Mouse (Mus musculus) thymus, postnatal 25 days (tissue): ENCODE data around the gene Mpnd.

Experiments used
- DNase-seq: peaks from one replicate; pipeline ENCODE4 v3.0.0; 2022

Mpnd gene

DNA sequence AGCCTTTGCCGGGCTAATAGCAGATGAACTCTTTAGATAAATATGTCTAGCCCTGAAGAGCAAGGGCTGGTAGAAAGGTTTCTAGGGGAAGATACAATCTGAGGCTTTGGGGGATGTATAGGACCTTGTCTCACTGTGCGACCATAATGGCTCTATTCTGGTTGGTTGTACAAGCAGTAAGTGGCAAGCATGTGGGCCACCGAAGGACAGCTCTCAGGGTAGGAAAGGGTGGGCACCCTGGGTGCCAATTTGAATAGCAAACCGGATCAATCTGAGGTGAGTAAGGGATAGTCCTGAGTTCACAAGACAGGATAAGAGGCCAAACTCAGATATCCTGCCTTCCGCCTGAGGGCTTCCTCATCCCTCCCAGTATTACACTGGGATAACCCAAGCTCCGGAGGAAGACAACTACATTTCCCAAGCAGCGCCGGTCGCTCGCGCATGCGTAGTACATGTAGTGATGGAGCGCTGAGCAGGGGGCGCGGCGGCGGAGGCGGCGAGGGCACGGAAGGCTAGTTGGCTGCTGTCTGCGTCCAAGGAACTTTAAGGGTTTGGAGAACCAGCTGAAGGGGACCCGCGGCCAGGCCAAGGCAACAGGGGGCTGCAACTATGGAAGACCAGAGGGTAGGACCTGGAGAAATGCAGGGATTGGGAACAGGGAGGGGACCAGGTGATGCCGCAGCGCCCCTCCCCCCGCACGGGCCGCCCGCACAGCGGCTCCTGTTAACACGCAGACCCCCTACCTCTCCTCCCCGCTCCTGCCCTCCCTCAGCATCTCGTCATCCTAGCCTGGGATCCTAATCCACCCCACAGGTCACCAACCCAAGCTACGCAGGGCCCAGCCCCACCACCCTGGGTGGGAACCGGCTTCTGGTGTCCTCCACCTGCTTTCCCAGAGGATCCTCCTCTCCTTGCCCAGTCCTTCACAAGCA is 19.2 kb upstream of the Mpnd start, which contains the start of gene Fsd1:
Gene Fsd1 (plus strand): TSS at position 480 of the 932 bp plus-strand sequence.
- DNase-seq, result peak; percentile 32

DNA sequence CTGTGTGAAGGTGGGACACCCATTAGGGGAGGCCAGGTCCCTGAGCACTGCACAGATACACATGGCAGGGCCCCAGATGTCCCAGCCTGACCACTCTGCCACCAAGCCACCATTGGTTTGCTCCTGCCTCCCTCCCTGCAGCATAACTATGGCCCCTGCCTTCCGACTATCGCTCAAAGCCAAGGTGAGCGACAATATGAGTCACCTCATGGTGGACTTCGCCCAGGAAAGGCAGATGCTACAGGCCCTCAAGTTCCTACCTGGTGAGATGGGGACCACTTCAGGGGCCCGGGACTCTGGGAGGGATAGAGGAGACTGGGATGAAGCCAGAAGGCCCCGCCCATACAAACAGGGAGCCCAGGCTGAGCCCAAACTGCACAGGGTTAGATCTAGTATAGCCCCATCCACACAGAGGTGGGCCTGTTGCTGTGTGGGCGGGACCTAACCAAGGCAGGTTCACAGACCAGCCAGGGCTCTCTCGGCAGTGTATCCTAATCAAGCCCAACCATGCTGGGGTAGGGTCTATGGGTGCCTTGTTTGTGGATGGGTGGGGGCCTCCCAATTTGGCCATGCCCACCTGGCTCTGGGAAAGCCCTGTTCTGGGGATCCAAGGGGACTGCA is 15.1 kb upstream of the Mpnd start:
- DNase-seq, result no peak

DNA sequence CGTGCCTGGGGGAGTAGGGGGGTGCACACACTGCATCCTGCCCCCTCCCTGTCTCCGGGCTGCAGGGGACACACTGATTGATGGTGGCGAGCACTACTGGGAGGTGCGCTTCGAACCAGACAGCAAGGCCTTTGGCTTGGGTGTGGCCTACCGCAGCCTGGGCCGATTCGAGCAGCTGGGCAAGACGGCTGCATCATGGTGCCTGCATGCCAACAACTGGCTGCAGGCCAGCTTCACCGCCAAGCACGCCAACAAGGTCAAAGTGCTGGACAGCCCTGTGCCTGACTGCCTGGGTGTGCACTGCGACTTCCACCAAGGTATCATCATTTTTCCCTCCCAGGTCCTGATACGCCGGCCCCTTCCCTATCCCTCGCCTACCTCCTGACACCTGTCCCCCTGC is 9.5 kb upstream of the Mpnd start:
- DNase-seq, result no peak

DNA sequence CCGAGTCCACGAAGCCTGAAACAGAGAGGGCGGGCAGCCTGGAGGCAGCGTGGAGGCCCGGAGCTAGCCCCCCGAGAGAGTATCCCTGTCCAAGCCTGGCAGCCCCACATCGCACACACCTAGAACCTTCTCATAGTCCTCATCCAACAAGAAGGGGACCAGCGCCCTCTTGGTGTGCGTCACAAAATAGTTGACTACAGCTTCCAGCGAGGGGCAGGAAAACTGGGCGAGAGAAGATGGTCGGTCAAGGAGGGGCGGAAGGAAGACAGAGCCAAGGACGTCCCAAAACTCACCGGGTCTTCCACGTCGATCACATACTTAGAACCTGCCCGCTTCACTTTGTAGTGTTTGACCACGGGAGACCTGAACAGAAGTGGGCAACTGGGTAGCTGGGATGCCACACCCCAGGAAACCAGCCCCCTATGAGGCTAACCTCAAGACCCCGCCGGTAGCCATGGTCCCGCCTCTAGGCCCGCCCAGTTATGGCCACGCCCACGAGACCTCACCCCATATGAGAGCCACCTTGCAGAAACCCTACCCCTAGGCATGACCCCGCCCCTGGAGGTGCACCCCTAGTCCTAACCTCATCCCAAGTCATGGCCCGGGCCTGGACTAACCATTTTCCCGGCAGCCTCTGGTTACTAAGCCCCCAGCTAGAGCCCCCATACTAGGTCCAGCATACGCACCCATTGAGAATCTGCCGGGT is 5.6 kb upstream of the Mpnd start:
- no peak for DNase-seq

DNA sequence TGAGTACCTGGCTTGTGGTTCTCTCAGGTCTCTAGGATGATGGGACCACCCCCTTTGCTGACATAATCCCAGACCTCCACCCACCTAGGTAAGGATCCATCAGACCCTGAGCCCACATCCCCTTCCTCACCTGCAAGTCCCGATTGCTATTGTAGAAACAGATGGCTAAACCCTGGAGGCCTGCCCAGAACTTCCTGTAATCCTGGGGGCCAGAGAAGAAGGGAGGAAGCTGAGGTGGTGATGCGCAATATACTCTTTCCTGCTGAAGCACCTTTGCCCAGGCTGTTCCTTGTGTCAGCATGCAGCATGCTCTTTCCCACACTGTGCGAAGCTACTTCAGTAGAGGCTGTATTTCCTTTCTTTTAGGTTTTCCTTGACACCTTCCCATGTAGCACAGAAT is 2.5 kb upstream of the Mpnd start:
- DNase-seq, result no peak

DNA sequence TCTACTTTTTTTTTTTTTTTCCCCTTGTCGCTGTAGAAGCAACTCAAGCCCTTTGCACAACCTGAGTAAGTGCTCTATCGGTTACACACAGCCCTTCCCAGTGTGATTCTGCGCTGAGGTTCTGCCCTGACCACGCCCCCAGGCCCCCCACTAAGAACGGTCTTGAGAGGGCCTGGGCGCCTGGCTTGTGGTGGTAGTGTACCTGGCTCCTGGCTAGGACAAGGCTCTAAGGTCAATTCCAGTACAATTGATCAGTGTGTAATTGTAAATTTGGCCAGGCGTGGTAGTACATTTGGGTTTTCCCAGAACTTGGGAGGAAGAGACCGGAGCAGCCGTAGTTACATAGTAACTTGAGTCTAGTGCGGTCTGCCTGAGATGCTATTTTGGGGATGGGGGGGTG is 1.4 kb downstream of the Mpnd start:
- DNase-seq, result no peak

DNA sequence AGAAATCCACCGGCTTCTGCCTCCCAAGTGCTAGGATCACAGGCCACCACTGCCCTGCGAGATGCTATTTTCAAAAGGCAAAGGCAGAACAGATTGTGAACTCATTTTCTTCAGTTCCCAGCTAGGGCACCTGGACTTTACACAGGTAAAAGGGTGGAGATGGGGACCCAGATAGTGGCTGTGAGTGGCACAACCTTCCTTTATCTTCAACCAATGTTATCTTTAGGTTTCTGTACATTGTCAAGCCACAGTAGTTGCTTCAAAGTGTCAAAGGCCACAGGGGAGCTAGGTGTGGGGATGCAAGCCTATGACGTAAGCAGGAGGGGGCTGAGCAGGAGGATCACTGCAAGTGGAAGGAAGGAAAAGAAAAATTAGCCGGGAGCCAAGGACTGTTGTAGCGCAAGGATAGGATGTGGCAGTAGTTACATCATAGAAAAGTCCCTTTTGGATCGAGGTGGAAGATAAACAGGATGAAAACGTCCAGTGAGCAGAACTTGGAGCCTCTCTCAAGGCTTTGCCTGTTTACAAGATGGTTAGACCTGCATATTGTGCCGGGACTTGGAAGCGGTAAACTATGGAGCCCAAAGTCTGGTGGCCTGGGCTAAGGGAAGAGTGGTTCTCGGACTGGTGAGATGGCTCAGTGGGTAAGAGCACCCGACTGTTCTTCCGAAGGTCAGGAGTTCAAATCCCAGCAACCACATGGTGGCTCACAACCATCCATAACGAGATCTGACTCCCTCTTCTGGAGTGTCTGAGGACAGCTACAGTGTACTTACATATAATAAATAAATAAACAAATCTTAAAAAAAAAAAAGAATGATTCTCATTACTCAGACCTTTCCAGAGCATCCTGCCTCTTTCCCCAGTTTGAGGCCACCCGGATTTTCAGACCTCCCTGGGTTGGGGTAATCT is 2.2 kb downstream of the Mpnd start:
- DNase-seq, result no peak

DNA sequence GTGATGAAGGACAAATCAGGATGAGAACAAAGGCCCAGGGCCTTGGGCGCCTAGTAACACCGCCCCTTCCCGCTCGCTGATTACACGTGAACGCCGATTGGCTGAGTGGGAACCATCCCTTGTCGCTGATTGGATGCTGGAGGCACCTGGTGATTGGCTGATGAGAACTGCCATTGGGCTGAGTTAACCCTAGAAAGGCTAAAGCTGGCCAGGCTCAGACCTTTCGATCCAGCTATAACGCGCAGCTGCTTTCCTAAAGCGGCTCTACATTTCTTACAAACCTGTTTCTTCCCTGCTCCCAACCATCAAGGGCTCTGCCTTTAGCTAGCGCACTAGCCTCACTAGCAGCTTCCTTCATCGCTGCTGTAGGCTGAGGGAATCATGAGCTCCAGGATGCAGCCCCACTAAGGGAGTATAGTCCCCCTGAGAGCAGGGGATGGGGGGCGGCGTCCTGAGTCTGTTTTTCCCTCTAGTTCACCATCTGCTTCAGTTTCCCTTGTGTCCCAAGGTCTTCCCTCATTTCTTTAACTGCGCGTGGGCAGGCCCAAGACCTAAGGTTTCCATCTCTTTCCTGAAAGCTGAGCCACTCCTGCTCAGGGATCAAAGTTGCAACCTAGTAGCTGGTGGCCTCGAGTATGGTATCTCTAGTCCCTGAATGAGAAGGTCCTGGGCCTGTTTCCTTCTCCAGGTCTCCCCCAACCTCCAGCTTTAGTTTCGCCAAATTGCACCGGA is 3.0 kb downstream of the Mpnd start:
- DNase-seq, result peak; percentile 89

DNA sequence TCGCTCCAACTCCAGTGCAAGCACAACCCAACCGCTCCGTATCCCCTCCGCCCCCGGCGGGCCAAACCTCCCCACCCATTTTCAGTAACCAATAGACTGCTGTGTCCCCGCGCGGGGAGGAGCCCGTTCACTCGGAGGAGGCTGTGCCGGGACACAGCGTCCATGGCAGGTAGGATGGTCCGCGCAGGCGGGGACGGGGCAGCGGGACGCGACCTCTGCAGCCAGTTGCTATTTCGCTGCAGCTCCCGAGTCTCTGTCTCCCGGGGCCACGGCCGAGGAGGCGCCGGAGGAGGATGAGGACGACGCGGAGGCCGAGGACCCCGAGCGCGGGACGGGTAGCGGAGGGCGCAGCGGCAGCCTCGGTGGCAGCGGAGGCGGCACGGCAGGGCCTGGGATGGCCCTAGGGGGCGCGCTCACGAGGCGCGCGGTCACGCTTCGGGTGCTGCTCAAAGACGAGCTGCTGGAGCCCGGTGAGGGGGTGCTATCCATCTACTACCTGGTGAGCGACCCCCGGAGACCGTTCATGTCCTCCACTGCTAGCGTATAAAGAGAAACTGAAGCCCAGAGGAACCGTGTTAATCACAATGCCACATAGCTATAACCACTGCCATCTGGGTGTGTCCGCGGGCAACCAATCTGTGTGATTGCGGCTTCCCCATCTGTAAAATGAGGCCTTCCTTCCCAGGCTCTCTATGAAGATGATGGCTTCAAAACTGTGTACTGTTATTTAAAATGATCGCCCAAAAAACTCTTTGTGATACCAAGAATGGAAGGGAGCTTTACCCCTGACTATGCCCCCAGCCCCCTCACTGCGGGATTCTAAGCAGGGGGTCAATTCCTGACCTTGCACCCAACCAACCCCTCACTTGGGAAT is 3.8 kb downstream of the Mpnd start:
- DNase-seq, result peak; percentile 93

DNA sequence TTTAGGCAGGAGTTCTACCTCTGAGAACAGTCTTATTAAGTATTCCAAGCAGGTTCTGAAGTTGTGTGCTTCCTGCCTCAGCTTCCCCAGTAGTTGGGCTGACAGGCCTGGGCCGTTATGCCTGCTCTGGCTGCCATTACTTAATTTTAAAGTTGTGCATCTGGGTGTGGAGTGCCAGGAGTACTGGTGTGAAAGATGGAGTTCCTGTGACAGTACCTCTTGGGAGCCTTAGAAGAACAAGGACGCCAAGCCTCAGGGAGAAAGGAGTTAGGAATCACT is 4.4 kb downstream of the Mpnd start:
- no peak for DNase-seq

DNA sequence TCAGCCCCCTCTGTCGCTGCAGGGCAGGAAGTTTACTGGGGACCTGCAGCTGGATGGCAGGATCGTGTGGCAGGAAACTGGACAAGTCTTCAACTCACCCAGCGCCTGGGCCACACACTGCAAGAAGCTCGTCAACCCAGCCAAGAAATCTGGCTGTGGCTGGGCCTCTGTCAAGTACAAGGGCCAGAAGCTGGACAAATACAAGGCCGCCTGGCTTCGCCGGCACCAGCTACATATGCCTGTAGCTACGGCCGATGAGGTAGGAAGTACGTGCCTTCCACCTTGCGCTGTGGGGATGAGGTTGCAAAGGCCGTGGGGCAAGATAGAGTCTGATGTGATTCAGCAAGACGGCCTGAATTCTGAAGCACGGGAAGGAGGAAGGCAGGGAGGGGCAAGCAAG is 4.7 kb downstream of the Mpnd start:
- no peak for DNase-seq

DNA sequence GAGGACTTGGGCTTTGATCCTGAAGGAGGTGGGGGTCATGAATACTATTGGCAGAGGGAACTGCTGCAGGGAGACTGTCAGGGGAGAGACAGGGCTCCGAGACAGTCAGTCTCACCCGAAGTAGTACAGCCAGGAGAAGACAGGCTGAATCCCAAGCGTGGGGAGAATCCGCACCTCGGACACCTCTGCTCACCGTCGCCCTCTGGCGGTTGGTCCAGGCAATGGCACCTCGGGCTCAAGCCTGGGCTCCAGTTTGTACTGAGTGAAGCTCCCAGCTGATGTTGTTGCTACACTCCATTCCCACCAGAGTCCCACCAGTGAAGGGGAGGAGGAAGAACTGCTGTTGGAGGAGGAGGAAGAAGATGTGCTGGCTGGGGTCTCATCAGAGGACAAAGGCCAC is 5.2 kb downstream of the Mpnd start:
- DNase-seq, result peak; percentile 81

DNA sequence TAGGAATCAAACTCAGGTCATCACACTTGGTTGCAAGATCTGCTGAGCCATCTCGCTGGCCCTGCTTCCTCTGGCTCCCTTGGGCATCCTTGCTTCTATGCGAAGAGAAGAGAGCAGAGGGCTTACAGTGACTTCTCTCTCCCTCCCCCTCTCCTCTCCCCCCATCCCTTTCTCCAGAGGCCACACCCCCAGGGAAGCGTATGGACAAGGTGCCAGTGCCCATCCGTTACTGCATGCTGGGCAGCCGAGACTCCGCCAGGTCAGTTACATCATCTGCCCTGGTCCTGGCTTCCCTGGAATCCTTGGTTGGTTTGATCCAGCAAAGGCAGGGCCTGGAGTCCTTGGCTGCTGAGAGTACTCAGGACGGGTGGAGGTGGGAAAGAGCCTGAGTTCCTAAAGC is 5.9 kb downstream of the Mpnd start:
- no peak for DNase-seq

DNA sequence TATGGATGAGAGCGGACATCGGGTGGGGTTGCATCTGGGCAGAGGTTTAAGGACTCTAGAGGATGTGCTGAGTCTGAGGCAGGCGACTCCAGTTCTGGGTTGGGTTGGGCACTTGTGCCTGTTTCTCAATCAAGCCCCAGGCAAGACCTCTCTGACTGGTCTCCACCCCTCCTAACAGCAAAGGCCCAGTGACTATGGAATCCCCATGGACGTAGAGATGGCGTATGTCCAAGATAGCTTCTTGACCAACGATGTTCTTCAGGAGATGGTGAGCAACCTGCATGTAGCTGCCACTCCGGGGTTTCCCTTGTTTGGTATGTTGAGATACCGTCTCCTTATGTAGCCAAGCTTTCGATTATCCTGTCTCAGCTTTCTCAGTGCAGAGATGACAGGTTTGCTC is 9.8 kb downstream of the Mpnd start:
- DNase-seq, result no peak

DNA sequence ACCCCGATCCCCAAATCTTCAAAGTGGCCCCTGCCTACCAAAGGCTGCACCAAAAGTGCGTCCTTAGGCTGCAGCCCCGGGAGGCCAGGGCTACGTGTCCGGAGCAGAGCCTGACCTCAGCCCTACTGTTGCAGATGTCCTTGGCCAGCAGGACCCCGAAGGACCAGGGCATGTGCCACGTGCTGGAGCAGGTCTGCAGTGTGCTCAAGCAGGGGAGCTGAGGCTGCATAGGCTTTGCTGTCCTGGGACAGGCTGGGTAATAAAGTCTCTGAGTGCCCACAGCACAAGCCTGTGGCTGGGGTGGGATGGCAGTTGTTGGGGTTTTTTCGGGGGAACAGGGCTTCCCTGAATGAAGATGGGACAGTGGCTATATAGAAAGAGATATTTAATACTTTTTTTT is 10.9 kb downstream of the Mpnd start:
- DNase-seq, result no peak

DNA sequence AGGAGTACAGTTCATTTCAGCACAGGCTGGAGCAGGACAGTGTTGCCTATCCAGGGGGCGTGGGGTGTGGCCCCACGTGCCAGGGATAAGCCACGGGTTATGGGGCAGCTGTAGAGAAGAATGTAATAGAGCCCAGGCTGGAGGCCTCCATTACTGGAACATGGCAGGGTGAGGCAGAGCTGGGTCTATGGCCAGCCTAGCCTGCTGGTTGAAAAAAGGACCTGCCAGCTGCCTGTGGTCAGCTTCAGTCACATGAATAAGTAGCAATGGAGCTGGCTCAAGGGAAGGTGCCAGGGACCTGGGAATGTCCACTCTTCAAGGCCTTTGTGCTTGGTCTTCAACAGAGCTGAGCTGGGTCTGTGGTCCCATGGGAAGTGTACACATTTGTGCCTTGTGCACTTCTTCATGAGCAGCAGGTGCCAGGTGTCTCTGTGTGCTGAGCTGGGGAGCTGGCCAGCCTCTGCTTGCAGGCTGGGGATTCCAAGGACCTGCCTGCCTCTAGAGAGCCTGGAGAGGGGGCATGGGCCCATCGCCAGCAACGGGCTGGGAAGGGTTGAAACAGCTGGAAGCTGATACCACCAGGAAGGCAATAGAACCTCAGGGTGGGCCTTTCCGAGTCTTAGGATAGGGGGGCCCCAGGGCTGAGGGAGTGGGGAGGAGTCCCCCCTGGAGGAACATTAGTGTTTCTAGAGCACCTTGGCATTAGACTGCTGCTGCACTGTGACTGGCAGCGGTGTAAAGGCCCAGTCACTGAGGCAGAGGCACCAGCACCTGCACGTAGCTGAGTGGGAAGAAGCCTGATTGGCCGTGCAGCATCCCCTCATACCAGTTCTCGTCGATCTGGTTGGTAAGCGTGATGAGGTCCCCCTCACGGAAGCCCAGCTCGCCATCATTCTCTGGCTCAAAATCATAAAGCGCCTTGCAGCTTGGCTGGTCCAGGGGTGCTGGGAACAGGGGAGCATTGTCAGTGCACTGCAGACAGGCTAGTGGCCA is 11.6 kb downstream of the Mpnd start:
- DNase-seq, result no peak

DNA sequence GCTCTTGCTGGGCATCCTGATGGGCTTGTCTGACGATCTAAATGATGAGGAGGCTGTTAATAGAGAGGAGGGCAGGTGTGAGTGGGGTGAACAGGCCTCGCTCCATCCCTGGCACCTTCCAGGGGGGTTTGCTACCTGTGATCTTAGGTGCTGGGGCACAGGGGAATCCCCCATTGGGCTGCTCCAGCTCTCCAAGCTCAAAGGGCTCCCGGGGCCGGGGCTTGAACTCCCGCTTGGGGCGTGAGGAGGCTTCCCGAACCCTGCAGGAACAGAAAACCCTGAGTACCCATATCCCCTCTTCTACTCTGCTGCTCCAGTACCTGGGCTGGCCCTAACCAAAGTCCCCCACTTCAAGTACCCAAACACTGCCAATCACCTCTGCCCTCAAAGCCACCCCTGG is 12.3 kb downstream of the Mpnd start:
- DNase-seq, result no peak

DNA sequence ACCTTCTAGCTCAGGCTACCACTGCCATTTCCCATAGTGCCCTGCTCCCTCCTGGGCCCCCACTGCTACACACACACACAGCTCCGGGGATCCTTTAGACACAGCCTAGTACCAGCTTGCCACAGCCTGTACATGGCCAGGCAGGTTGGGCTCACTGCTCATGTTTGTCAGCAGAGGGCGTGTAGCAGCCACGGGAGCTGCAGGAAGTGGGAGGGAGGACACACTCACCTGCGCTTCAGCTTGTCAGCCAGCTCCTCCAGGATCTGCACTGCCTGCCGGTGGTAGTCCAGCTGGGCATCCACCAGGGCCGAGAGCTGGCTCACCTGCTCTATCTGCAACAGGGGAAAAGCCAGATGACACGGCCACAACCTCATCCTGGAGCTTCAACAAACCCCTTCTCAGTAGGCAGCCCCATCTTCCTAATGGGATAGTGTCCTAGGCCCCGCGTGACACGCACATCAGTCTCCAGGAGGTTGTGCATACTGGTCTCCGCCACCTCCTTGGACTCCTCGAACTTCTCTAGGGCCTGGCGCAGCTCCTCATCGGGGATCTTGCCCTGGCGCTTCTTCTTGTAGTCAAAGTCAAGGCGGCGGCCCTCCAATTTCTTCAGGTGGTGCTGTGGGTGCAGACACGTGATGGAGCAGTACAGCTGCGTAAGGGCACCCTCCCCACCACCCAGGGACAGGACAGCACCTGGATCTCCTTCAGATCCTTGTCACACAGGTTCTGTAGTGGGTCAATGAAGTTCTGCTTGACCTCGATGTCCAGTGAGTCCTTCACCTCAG is 13.0 kb downstream of the Mpnd start:
- peak; percentile 83 for DNase-seq
